Mouse (Mus musculus) lung, postnatal 0 days (tissue): ENCODE measurements around the gene Smarcd2.

Source experiments
- CTCF ChIP-seq: IDR thresholded peaks from 2 replicates; pipeline ENCODE4 v1.5.1; 2016; ENCODE audit warnings: antibody characterized with exemption, mild to moderate bottlenecking
- EP300 ChIP-seq: IDR thresholded peaks from 2 replicates; pipeline ENCODE4 v1.6.1; 2016; ENCODE audit warnings: antibody characterized with exemption, mild to moderate bottlenecking, control low read depth

DNA sequence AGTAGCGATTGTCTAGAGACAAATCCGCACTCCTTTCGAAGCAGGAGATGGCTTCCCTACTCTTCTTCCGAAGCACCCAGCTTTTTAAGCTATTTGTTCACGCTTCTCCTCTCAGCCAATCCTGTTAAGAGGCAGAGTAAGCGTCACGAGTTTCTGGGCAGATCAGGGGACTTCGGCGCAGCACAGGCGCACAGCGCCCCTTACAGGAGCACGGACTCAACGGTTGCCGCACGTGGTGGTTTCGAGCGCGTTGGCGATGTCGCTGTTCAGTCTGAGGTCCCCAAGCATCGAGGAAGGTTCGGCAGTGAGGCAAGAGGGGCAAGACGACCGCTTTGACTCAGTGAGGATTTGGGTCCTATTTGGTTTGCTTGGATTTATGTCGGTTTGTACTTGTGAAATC, 3.7 kb upstream of the Smarcd2 start, which contains the start of gene Tcam1:
- peak; percentile 98 for TF ChIP-seq CTCF
- no peak for TF ChIP-seq EP300
